Comparison of ENCODE assay signal across 26 mouse cellular contexts in genomic region chr3:84787914-84788313, GRCm38 (mm10).
"Had no signal": no experiment of that assay in that cellular context is flagged by ENCODE, and none has a peak within 500 bp of the region (broad histone marks: within the 10 kb centered on the region; RNA-seq: fewer than 3 reads in every experiment).

No protein-coding gene starts in this region.

- H3K27ac ChIP-seq: heart, adult 2 months; hindbrain, embryonic 10.5 days; hindbrain, embryonic 12.5 days; hindbrain, embryonic 14.5 days; intestine, embryonic 15.5 days; layer of hippocampus, adult 2 months; left cerebral cortex, adult 2 months; limb, embryonic 10.5 days; limb, embryonic 12.5 days; liver, embryonic 13.5 days had no signal

- H3K4me3 ChIP-seq: heart, adult 2 months; hindbrain, embryonic 10.5 days; hindbrain, embryonic 12.5 days; intestine, embryonic 15.5 days; layer of hippocampus, adult 2 months; left cerebral cortex, adult 2 months; limb, embryonic 10.5 days; limb, embryonic 12.5 days; liver, embryonic 13.5 days had no signal

- H3K36me3 ChIP-seq: hindbrain, embryonic 10.5 days; hindbrain, embryonic 12.5 days; intestine, embryonic 15.5 days; limb, embryonic 10.5 days; limb, embryonic 12.5 days; liver, embryonic 13.5 days had no signal

- ATAC-seq: hindbrain, embryonic 16.5 days; inflammation-experienced regulatory T-cells, adult 6 months; intestine, embryonic 15.5 days; intestine, postnatal 0 days had no signal

- H3K9ac ChIP-seq: hindbrain, embryonic 12.5 days; hindbrain, embryonic 14.5 days; intestine, embryonic 15.5 days; limb, embryonic 12.5 days; liver, embryonic 13.5 days had no signal

- H3K4me1 ChIP-seq: hindbrain, embryonic 10.5 days; hindbrain, embryonic 12.5 days; intestine, embryonic 15.5 days; limb, embryonic 10.5 days; limb, embryonic 12.5 days; liver, embryonic 13.5 days had no signal

- H3K4me2 ChIP-seq: heart, embryonic 11.5 days; hindbrain, embryonic 12.5 days; hindbrain, embryonic 14.5 days; intestine, embryonic 15.5 days; limb, embryonic 12.5 days; liver, embryonic 11.5 days; liver, embryonic 13.5 days had no signal

- H3K27me3 ChIP-seq: hindbrain, embryonic 12.5 days; intestine, embryonic 15.5 days; limb, embryonic 12.5 days; liver, embryonic 13.5 days had no signal

- DNase-seq: gastrocnemius, postnatal 14 days; gastrocnemius, postnatal 36 days; heart, adult 11 months; heart, adult 2 months; heart, postnatal 10 days; heart, postnatal 4 days; kidney, adult 18-20 months; kidney, adult 8-10 months; kidney, postnatal 10 days; kidney, postnatal 25 days; kidney, postnatal 4 days; liver; liver, embryonic 13.5 days had no signal

- H3K9me3 ChIP-seq: hindbrain, embryonic 12.5 days; intestine, embryonic 15.5 days; limb, embryonic 10.5 days had no signal
